Mouse (Mus musculus) c-Kit-negative CD71-positive TER-119-positive erythroid progenitor cells, embryonic 14.5 days (primary cell): ENCODE measurements around the gene Zscan20.

Experiments
- DNase-seq: peaks from one replicate; pipeline ENCODE4 v3.0.0-alpha.2; 2013; ENCODE audit warnings: low read depth, low spot score

Zscan20 gene

GRCm38 (mm10) chr4:128609925-128610402 is at the start of gene Zscan20:
Zscan20 (minus strand) TSS chr4:128610098.
- peak; percentile 88 for DNase-seq

GRCm38 (mm10) chr4:128655446-128655845 is 45.5 kb upstream of the Zscan20 start:
- DNase-seq, result no peak

GRCm38 (mm10) chr4:128654505-128655381 is 44.8 kb upstream of the Zscan20 start, which contains the start of gene Phc2:
Phc2 (plus strand) TSS chr4:128654702.
- peak; percentile 27 for DNase-seq

GRCm38 (mm10) chr4:128652584-128653298 is 42.8 kb upstream of the Zscan20 start:
- DNase-seq, result no peak

GRCm38 (mm10) chr4:128651530-128651929 is 41.6 kb upstream of the Zscan20 start:
- no peak for DNase-seq

- DNase-seq, result no peak
Observed at GRCm38 (mm10) chr4:128648567-128649255, 38.8 kb upstream of the Zscan20 start.

- DNase-seq, result no peak
Observed at GRCm38 (mm10) chr4:128646762-128647161, 36.9 kb upstream of the Zscan20 start.

- no peak for DNase-seq
Observed at GRCm38 (mm10) chr4:128645896-128646295, 36.0 kb upstream of the Zscan20 start.

- no peak for DNase-seq
Observed at GRCm38 (mm10) chr4:128641766-128642717, 32.1 kb upstream of the Zscan20 start.

GRCm38 (mm10) chr4:128638265-128638923 is 28.5 kb upstream of the Zscan20 start:
- no peak for DNase-seq

GRCm38 (mm10) chr4:128637250-128637649 is 27.4 kb upstream of the Zscan20 start:
- no peak for DNase-seq

- no peak for DNase-seq
Observed at GRCm38 (mm10) chr4:128635894-128636585, 26.1 kb upstream of the Zscan20 start.

- no peak for DNase-seq
Observed at GRCm38 (mm10) chr4:128635451-128635850, 25.6 kb upstream of the Zscan20 start.

GRCm38 (mm10) chr4:128621109-128621508 is 11.2 kb upstream of the Zscan20 start:
- DNase-seq, result no peak

GRCm38 (mm10) chr4:128620572-128620971 is 10.7 kb upstream of the Zscan20 start:
- no peak for DNase-seq

GRCm38 (mm10) chr4:128618963-128619362 is 9.1 kb upstream of the Zscan20 start:
- no peak for DNase-seq

- no peak for DNase-seq
Observed at GRCm38 (mm10) chr4:128618246-128618911, 8.5 kb upstream of the Zscan20 start, which contains the start of gene Tlr12. Tlr12 (minus strand) TSS chr4:128618619.

GRCm38 (mm10) chr4:128617363-128618120 is 7.6 kb upstream of the Zscan20 start:
- no peak for DNase-seq
